Mouse (Mus musculus) ES-E14 (cell line): ENCODE data around the gene Zim1.

Experiments used
- CHD2 ChIP-seq: IDR thresholded peaks from 2 replicates; pipeline ENCODE4 v1.6.1; 2014; ENCODE audit warnings: mild to moderate bottlenecking, low read depth, low read length, inconsistent platforms
- ZNF384 ChIP-seq: IDR thresholded peaks from 2 replicates; pipeline ENCODE4 v1.6.1; 2012; ENCODE audit warnings: low read depth, low read length, inconsistent platforms

DNA sequence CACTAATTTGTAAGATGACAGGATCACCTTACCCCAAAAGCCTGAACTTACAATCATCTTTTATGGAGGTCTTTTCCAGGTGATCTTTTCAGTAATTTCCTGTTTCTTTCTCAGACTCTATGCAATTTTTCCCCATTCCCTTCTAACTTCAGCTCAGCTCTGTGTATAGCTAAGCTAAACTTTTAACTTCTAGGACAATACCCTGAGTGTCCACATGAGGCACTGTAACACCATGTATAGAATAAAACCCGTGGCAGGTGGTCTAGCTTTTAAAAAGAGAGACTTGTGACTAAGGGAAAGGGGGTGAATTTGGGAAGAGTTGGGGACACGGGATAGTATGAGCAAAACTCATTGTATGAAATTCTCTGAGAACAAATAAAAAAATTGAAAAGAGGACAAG is 36.6 kb downstream of the Zim1 start:
- no peak for TF ChIP-seq ZNF384
- TF ChIP-seq CHD2: no peak
